Mouse (Mus musculus) ES-E14 (cell line): Measurements from ENCODE around the gene Marveld1. TPM values are rescaled to one million over a fixed set of nuclear protein-coding genes. Genes with fewer than 3 reads are reported as not detected.

Source experiments
- DNase-seq: peaks from one replicate; pipeline ENCODE4 v3.0.0-alpha.2; 2013; ENCODE audit warnings: low read depth, low spot score
- H3K27ac ChIP-seq: 2 replicates; pipeline ENCODE4 v1.5.1; 2012; ENCODE audit warnings: low read depth, mild to moderate bottlenecking, low read length, moderate library complexity, mixed read lengths; ENCODE audit not compliant: poor library complexity, insufficient read depth, severe bottlenecking
- H3K36me3 ChIP-seq: 2 replicates; pipeline ENCODE4 v1.6.1; 2012; ENCODE audit warnings: mild to moderate bottlenecking, low read length, moderate library complexity, mixed read lengths; ENCODE audit not compliant: control insufficient read depth, poor library complexity, insufficient read depth, severe bottlenecking
- H3K4me1 ChIP-seq, 2 experiments: fragments of 150-350 bp in 1 of 2; sonication (generic) in 1 of 2; 2 replicates each; pipeline ENCODE4 v1.6.1; 2012; ENCODE audit warnings: low read length in 2 of 2, mild to moderate bottlenecking in 1 of 2, mixed read lengths in 1 of 2; ENCODE audit not compliant: control insufficient read depth in 2 of 2, insufficient read depth in 2 of 2, poor library complexity in 1 of 2
- H3K4me3 ChIP-seq, 2 experiments: fragments of 150-350 bp in 1 of 2; sonication (generic) in 1 of 2; 2 replicates each; pipeline ENCODE4 v1.5.1; 2012; ENCODE audit warnings: low read length in 2 of 2, low read depth in 1 of 2, mild to moderate bottlenecking in 1 of 2, mixed read lengths in 1 of 2; ENCODE audit not compliant: insufficient read depth in 1 of 2, poor library complexity in 1 of 2, severe bottlenecking in 1 of 2
- H3K9ac ChIP-seq: 2 replicates; pipeline ENCODE4 v1.6.1; 2012; ENCODE audit warnings: low read depth, mild to moderate bottlenecking, low read length, mixed read lengths; ENCODE audit not compliant: poor library complexity, insufficient read depth, severe bottlenecking
- H3K9me3 ChIP-seq: fragments of 150-350 bp; sonication (generic); 2 replicates; pipeline ENCODE4 v1.6.1; 2012; ENCODE audit warnings: low read depth, mild to moderate bottlenecking, low read length; ENCODE audit not compliant: control insufficient read depth, insufficient read depth
- CHD2 ChIP-seq: IDR thresholded peaks from 2 replicates; pipeline ENCODE4 v1.6.1; 2014; ENCODE audit warnings: mild to moderate bottlenecking, low read depth, low read length, inconsistent platforms
- HCFC1 ChIP-seq: IDR thresholded peaks from 2 replicates; pipeline ENCODE4 v1.6.1; 2012; ENCODE audit warnings: low read length, inconsistent platforms, borderline replicate concordance; ENCODE audit not compliant: insufficient read depth
- MAFK ChIP-seq: IDR thresholded peaks from 2 replicates; pipeline ENCODE4 v1.6.1; 2014; ENCODE audit warnings: mild to moderate bottlenecking, low read depth, low read length, inconsistent platforms; ENCODE audit not compliant: insufficient read depth
- ZC3H11A ChIP-seq: IDR thresholded peaks from 2 replicates; pipeline ENCODE4 v1.6.1; 2012; ENCODE audit warnings: low read depth, mild to moderate bottlenecking, inconsistent platforms, low read length, borderline replicate concordance
- ZNF384 ChIP-seq: IDR thresholded peaks from 2 replicates; pipeline ENCODE4 v1.6.1; 2012; ENCODE audit warnings: low read depth, low read length, inconsistent platforms
- in situ Hi-C, 2 experiments: fragments of 600-800 bp; cut with MboI; formaldehyde crosslinking; loops; one replicate each; pipeline ENCODE4 v1.15.1; 2025; ENCODE audit warnings: low sequenced_read_pairs in 2 of 2, inconsistent platforms in 1 of 2; ENCODE audit not compliant: unreplicated experiment in 2 of 2
- total RNA-seq: library from RNA; depleted of rRNA; stranded (reverse); fragments of 300-350 nt; gene quantifications from 2 replicates; pipeline ENCODE4 v1.2.3, GENCODE M21; 2012

Gene Marveld1
- total RNA-seq, 1 experiment, result 39.8 TPM

DNA sequence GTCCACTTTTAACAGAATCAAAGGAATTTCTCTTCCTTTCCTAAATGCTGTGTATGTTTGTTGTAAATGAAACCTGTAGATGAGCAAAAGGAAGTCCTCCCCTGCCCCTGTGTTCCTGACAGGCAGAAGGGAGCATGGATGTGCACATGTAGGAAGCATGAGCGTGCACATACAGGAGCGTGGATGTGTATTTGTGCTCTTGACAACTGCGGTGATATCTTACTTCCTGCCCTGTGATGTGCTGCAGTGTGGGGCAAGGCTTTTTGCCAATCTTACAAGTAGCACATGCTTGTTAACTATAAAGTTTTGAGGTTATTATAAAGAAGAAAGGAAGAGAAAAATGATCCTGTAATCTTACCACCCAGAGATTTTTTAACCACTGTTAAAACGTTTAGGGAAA lies 42.5 kb downstream of the Marveld1 start:
- no peak overlapping the region for H3K4me3 ChIP-seq
- peaks cover 31% of the 10 kb centered on the region for H3K36me3 ChIP-seq
- no peak overlapping the region for H3K9ac ChIP-seq
- H3K9me3 ChIP-seq, result no peaks in the 10 kb centered on the region
- 0 out of 4 replicates have a peak, but pooled peaks cover 0 to 2% of the 10 kb centered on the region in 2 experiments for H3K4me1 ChIP-seq
- in situ Hi-C loops, result loop anchor here in 1 of 2 experiments (10.0 kb wide), 1 partner anchor 465 kb away; no protein-coding TSS in a partner anchor
- no peak for DNase-seq
- no peak for TF ChIP-seq MAFK
- no peak for TF ChIP-seq ZC3H11A
- no peak for TF ChIP-seq CHD2
- no peak for TF ChIP-seq HCFC1
- TF ChIP-seq ZNF384, result no peak
- no peak overlapping the region for H3K27ac ChIP-seq

- Histone ChIP-seq H3K27ac (no peak overlapping the region), H3K9me3 (no peaks in the 10 kb centered on the region), H3K9ac (no peak overlapping the region), H3K36me3 (peaks cover 25% of the 10 kb centered on the region), H3K4me3 (no peak overlapping the region), H3K4me1 (0 out of 4 replicates have a peak, but pooled peaks cover 0 to 2% of the 10 kb centered on the region in 2 experiments)
- 0 out of 2 replicates have a peak, but pooled peaks have one; percentile 59 for TF ChIP-seq ZC3H11A
- no peak for TF ChIP-seq MAFK
- in situ Hi-C loops, result loop anchor here in 1 of 2 experiments (10.0 kb wide), 1 partner anchor 464 kb away; no protein-coding TSS in a partner anchor
- DNase-seq, result peak; percentile 68
Observed at GRCm38 (mm10) chr19:42190494-42190893, 43.3 kb downstream of the Marveld1 start.

DNA sequence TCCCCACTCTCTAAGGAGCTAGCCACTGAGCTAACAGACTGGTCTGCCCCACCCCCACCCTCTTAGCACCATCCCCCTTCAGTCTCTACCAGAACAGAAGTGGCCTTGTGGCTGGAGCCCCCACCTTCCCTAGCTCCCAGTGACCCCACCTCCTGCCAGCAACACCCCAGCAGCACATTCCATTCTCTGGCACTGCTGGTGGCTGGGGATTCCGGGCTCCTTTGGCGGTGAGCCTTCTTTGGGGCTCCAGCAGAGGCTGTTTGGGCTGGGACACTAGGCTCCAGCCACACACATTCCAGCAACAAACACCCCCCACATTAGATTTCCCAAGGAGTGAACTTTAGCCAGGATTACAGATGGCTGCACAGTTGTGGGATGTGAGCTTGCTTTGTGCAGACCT lies 46.1 kb downstream of the Marveld1 start:
- Histone ChIP-seq H3K9me3 (no peaks in the 10 kb centered on the region), H3K4me1 (peaks cover 0 to 4% of the 10 kb centered on the region in 2 experiments; a peak in 1 of 4 replicates), H3K4me3 (no peak overlapping the region), H3K36me3 (peaks cover 20% of the 10 kb centered on the region), H3K27ac (no peak overlapping the region), H3K9ac (no peak overlapping the region)
- no peak for DNase-seq
- in situ Hi-C loops, result loop anchor here in 1 of 2 experiments (10.0 kb wide), 1 partner anchor 461 kb away; no protein-coding TSS in a partner anchor
- TF ChIP-seq HCFC1, result no peak
- no peak for TF ChIP-seq ZC3H11A
- no peak for TF ChIP-seq ZNF384
- TF ChIP-seq CHD2, result no peak
- TF ChIP-seq MAFK, result no peak

DNA sequence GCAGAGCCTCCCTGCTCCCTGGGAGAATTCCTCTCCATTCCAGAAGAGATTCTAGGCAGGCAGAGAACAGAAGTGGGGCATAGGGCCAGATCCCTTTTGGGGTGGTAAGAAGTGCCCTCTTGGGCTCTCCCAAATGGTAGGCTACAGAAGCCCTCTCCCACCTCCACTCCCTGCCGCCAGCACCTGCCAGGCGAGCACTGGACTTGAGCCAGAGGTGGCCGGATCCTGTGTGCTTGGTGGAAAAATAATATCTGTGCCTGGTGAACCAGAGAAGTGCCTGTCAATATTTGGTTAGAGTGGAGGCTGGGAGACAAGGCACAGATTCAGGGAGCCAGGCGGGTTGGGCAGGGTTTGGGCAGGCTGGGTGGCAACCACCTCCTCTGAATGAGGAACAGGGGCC lies 49.2 kb downstream of the Marveld1 start:
- in situ Hi-C loops, result loop anchor here in 1 of 2 experiments (10.0 kb wide), 1 partner anchor 458 kb away; no protein-coding TSS in a partner anchor
- no peak for DNase-seq

More for the DNA sequence above, 49.2 kb downstream of the Marveld1 start:
- peaks cover 6% of the 10 kb centered on the region for H3K36me3 ChIP-seq
- no peak overlapping the region for H3K4me3 ChIP-seq
- no peak for TF ChIP-seq CHD2
- TF ChIP-seq HCFC1, result no peak
- TF ChIP-seq ZNF384, result no peak
- no peak for TF ChIP-seq MAFK
- no peak for TF ChIP-seq ZC3H11A
- H3K27ac ChIP-seq, result no peak overlapping the region
- no peaks in the 10 kb centered on the region for H3K9me3 ChIP-seq
- H3K4me1 ChIP-seq, result peaks cover 0 to 7% of the 10 kb centered on the region in 2 experiments; a peak in 2 of 4 replicates
- H3K9ac ChIP-seq, result no peak overlapping the region
